Mouse (Mus musculus): ENCODE data around the gene Ctdnep1. TPM values are rescaled to one million over a fixed set of nuclear protein-coding genes. Genes with fewer than 3 reads are reported as not detected.

Ctdnep1 gene
- polyA plus RNA-seq, 1 experiment from 2014 or later = 8.4 TPM

DNA sequence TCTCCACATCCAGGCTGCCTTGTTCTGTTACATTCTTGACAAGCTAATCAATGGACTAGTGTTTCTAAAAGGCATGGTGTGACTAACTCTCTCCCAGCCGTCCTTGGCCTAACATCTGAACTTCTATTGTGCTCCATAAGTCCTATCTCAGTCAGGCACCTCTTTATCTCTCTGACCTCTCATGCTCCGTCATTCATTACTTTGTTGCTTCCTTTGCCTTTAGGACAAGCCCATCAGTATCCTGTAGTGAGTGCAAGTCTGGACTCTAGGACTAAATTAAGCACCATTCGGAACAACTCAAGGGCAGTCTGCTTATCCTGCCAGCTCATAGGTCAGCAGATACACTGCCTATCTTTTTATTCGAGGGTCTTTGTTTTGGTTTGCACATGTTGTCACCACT is 4.7 kb upstream of the Ctdnep1 start:
- Histone ChIP-seq H3K27ac (ENCODE audit: low read depth) (no peak overlapping the region), H3K27me3 (ENCODE audit: insufficient read depth, low read length) (no peaks in the 10 kb centered on the region), H3K9me3 (ENCODE audit: low read length) (no peaks in the 10 kb centered on the region), H3K9ac (replicated peaks) (no peak overlapping the region), H3K4me3 (ENCODE audit: low read depth, low read length) (no peak overlapping the region), H3K4me2 (ENCODE audit: low read depth, low read length) (no peak overlapping the region), H3K36me3 (replicated peaks; ENCODE audit: insufficient read depth, low read length) (peaks cover 36% of the 10 kb centered on the region), H3K4me1 (ENCODE audit: insufficient read depth) (peaks cover 3% of the 10 kb centered on the region; the same call in 1 of the 2 replicates)
- TF ChIP-seq CTCF (IDR thresholded peaks at IDR 0.05; ENCODE audit: low read depth) = no peak
- no peak for TF ChIP-seq EP300 (IDR thresholded peaks at IDR 0.05; ENCODE audit: low read depth)
- DNase-seq (no peak), ATAC-seq (no peak)
- WGBS (ENCODE audit: insufficient replicate concordance) = 72% methylated on average over 4 of the region's 4 CpGs

DNA sequence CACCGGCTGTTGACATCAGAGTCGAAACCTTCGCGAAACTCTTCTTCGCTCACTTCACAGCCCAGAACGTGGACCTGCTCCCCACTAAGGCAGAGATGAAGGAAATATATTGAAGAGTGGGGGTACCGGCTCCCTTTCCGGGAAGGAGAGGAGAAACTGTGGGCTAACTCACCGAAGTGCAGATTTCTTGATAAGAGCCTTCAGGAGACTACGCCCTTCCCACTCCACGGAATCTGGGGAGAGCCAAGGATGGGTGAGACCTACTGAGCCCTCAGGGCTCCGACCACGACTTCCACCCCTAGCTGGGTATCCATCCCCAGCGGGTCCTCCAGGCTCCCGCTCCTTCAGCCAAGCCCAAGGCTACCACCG is 1.1 kb upstream of the Ctdnep1 start:
- Histone ChIP-seq H3K9me3 (ENCODE audit: low read length) (no peaks in the 10 kb centered on the region), H3K4me1 (ENCODE audit: insufficient read depth) (peaks cover 20% of the 10 kb centered on the region), H3K9ac (replicated peaks) (peak overlapping the region; percentile 92), H3K27me3 (ENCODE audit: insufficient read depth, low read length) (no peaks in the 10 kb centered on the region), H3K36me3 (replicated peaks; ENCODE audit: insufficient read depth, low read length) (peaks cover 25% of the 10 kb centered on the region), H3K4me3 (ENCODE audit: low read depth, low read length) (peak overlapping the region; percentile 98), H3K27ac (ENCODE audit: low read depth) (peak overlapping the region; percentile 97), H3K4me2 (ENCODE audit: low read depth, low read length) (peak overlapping the region; percentile 82)
- TF ChIP-seq CTCF (IDR thresholded peaks at IDR 0.05; ENCODE audit: low read depth) (no peak), EP300 (IDR thresholded peaks at IDR 0.05; ENCODE audit: low read depth) (no peak)
- WGBS (ENCODE audit: insufficient replicate concordance) = 2% methylated on average over 16 of the region's 16 CpGs
- ATAC-seq (peak; percentile 3), DNase-seq (no peak)

GRCm38 (mm10) chr11:69980196-69981140 is 488 bp upstream of the Ctdnep1 start:
- ATAC-seq (peak; percentile 92), DNase-seq (peak; percentile 98)
- H3K27me3 ChIP-seq (ENCODE audit: insufficient read depth, low read length) = no peaks in the 10 kb centered on the region
- H3K9me3 ChIP-seq (ENCODE audit: low read length) = no peaks in the 10 kb centered on the region
- WGBS (ENCODE audit: insufficient replicate concordance) = under 1% methylated on average over 42 of the region's 60 CpGs
- peaks cover 25% of the 10 kb centered on the region for H3K36me3 ChIP-seq (replicated peaks; ENCODE audit: insufficient read depth, low read length)
- peak overlapping the region; percentile 97 for H3K27ac ChIP-seq (ENCODE audit: low read depth)
- H3K4me2 ChIP-seq (ENCODE audit: low read depth, low read length) = peak overlapping the region; percentile 82
- H3K4me1 ChIP-seq (ENCODE audit: insufficient read depth) = peaks cover 20% of the 10 kb centered on the region
- TF ChIP-seq EP300 (IDR thresholded peaks at IDR 0.05; ENCODE audit: low read depth) (no peak; the same call in 1 of the 2 replicates), CTCF (IDR thresholded peaks at IDR 0.05; ENCODE audit: low read depth) (no peak)
- peak overlapping the region; percentile 92 for H3K9ac ChIP-seq (replicated peaks)
- peak overlapping the region; percentile 98 for H3K4me3 ChIP-seq (ENCODE audit: low read depth, low read length)

DNA sequence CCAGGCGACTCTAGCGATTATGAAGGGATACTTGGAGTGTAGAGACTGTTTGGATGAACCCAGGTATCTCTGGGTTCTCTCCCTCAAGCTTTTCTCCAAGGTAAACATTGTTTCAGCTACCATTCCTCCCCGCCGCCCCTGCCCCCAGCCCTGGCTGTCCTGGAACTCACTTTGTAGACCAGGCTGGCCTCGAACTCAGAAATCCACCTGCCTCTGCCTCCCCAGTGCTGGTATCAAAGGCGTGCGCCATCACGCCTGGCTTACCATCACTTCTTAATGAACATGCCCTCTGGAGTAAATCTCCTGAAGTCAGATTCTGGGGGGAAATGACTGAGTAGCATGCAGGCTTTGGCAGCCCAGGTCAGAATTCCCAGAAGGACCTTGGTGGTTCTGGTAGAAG is 1.3 kb downstream of the Ctdnep1 start, which contains the start of gene Elp5:
Elp5 (minus strand) TSS at position 293 of the 400 bp plus-strand sequence.
- Histone ChIP-seq H3K4me3 (ENCODE audit: low read depth, low read length) (peak within 1 kb of the TSS; percentile 98), H3K36me3 (replicated peaks; ENCODE audit: insufficient read depth, low read length) (peaks cover 23% of the 10 kb centered on the region), H3K9ac (replicated peaks) (peak within 1 kb of the TSS; percentile 92), H3K27ac (ENCODE audit: low read depth) (peak within 1 kb of the TSS; percentile 97), H3K9me3 (ENCODE audit: low read length) (no peaks in the 10 kb centered on the region), H3K4me2 (ENCODE audit: low read depth, low read length) (peak within 1 kb of the TSS; percentile 82), H3K4me1 (ENCODE audit: insufficient read depth) (peaks cover 20% of the 10 kb centered on the region), H3K27me3 (ENCODE audit: insufficient read depth, low read length) (no peaks in the 10 kb centered on the region)
- 52% methylated on average over 8 of the region's 8 CpGs for WGBS (ENCODE audit: insufficient replicate concordance)
- no peak for DNase-seq
- ATAC-seq = no peak
- TF ChIP-seq CTCF (IDR thresholded peaks at IDR 0.05; ENCODE audit: low read depth) (no peak), EP300 (IDR thresholded peaks at IDR 0.05; ENCODE audit: low read depth) (no peak)

DNA sequence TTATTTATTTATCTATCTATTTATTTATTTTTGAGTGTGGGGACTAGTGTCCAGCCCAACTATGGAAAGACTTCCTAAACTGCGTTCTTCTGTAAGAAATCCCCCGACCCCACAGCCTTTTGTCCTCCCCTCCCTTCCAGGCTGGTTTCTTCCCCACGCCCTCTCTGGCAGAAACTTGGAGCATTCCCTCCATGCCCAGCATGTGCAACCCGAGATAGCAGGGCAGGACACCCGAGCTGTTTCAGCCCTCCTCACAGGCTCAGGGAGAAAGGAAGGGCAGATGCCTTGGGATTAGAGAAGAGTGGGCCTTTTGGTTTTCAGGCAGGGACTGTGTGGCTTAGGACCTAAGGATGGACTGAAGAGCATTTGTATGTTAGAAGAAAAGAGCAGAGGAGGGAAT is 1.9 kb downstream of the Ctdnep1 start:
- Histone ChIP-seq H3K4me3 (ENCODE audit: low read depth, low read length) (peak overlapping the region; percentile 98), H3K27me3 (ENCODE audit: insufficient read depth, low read length) (no peaks in the 10 kb centered on the region), H3K36me3 (replicated peaks; ENCODE audit: insufficient read depth, low read length) (peaks cover 29% of the 10 kb centered on the region), H3K27ac (ENCODE audit: low read depth) (0 out of 2 replicates have a peak overlapping the region, but pooled peaks have one; percentile 13), H3K9me3 (ENCODE audit: low read length) (no peaks in the 10 kb centered on the region), H3K9ac (replicated peaks) (peak overlapping the region; percentile 92), H3K4me1 (ENCODE audit: insufficient read depth) (peaks cover 20% of the 10 kb centered on the region), H3K4me2 (ENCODE audit: low read depth, low read length) (peak overlapping the region; percentile 82)
- ATAC-seq (no peak), DNase-seq (no peak)
- no peak for TF ChIP-seq CTCF (IDR thresholded peaks at IDR 0.05; ENCODE audit: low read depth)
- TF ChIP-seq EP300 (IDR thresholded peaks at IDR 0.05; ENCODE audit: low read depth) = no peak
- 42% methylated on average over 5 of the region's 5 CpGs for WGBS (ENCODE audit: insufficient replicate concordance)

GRCm38 (mm10) chr11:69983377-69983776 is 2.4 kb downstream of the Ctdnep1 start:
- Histone ChIP-seq H3K27me3 (ENCODE audit: insufficient read depth, low read length) (no peaks in the 10 kb centered on the region), H3K4me1 (ENCODE audit: insufficient read depth) (peaks cover 20% of the 10 kb centered on the region), H3K4me3 (ENCODE audit: low read depth, low read length) (no peak overlapping the region), H3K27ac (ENCODE audit: low read depth) (no peak overlapping the region), H3K4me2 (ENCODE audit: low read depth, low read length) (peak overlapping the region; percentile 82; the same call in 1 of the 2 replicates), H3K36me3 (replicated peaks; ENCODE audit: insufficient read depth, low read length) (peaks cover 34% of the 10 kb centered on the region), H3K9ac (replicated peaks) (peak overlapping the region; percentile 92; the same call in 1 of the 2 replicates), H3K9me3 (ENCODE audit: low read length) (no peaks in the 10 kb centered on the region)
- DNase-seq = no peak
- no peak for TF ChIP-seq EP300 (IDR thresholded peaks at IDR 0.05; ENCODE audit: low read depth)
- no peak for TF ChIP-seq CTCF (IDR thresholded peaks at IDR 0.05; ENCODE audit: low read depth)
- 83% methylated on average over 4 of the region's 4 CpGs for WGBS (ENCODE audit: insufficient replicate concordance)
- no peak for ATAC-seq

Measured in liver, postnatal 0 days (tissue).